Mouse (Mus musculus) right cerebral cortex, postnatal 14 days (tissue): Measurements from ENCODE around the gene Sbno2.

Source experiments
- DNase-seq: peaks from one replicate; pipeline ENCODE4 v3.0.0; 2022

Gene Sbno2

DNA sequence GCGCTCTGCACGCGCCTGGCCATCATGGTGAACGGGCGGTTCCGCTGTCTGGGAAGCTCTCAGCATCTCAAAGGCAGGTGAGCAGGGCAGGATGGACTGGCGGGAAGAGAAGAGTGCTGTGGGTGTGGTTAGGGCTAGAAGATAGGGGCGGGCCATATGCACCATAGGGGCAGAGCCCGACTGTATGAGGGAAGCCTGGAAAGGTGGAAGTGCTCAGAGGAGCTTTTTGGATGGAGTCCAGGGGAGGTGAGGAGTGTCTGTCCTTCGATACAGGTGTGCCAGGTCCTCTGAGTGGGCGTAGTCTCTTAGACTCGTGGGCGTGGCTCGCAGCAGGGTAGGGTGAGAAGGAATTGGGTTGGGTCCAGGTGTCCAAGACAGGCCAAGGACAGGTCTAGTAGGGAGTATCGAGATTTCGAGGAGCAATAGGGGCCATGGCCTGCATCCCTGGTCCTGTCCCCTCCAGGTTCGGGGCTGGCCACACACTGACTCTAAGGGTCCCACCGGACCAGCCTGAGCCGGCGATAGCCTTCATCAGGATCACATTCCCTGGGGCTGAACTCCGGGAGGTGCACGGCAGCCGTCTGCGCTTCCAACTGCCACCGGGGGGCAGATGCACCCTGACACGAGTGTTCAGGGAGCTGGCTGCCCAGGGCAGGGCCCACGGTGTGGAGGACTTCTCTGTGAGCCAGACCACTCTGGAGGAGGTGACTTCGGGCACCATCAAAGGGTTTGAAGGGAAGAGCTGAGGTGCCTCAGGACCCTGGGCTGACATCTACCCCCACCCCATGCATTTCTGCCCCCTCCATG lies 90.7 kb downstream of the Sbno2 start:
- no peak for DNase-seq

DNA sequence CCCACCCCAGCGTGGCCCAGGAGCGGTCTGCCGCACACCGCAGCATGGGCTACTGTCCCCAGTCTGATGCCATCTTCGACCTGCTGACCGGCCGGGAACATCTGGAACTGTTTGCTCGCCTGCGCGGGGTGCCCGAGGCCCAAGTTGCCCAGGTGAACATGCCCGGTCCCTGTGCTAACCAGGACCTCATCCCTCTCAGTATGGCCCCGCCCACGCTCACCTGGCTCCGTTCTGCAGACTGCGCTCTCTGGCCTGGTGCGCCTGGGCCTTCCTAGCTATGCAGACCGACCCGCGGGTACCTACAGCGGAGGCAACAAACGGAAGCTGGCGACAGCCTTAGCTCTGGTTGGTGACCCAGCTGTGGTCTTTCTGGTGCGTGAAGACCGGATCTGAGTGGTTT lies 91.8 kb downstream of the Sbno2 start:
- DNase-seq, result no peak

DNA sequence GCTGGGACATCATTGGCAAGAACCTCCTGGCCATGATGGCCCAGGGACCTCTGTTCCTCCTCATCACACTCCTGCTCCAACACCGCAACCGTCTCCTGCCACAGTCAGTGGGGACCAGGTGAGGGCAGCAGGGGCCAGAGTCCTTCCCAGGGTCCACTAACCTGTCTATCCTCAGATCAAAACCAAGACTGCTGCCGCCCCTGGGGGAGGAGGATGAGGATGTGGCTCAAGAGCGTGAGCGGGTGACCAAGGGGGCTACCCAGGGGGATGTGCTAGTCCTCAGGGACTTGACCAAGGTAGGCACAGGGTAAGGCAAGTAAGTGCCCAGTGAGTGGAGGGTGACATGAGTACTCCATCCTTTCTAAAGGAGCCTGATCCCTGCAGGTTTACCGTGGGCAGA lies 93.6 kb downstream of the Sbno2 start:
- no peak for DNase-seq
